Mouse (Mus musculus): ENCODE results near the gene 4833427G06Rik.

Gene 4833427G06Rik

GRCm38 (mm10) chr9:51060601-51061000, 41.3 kb downstream of the 4833427G06Rik start, which contains the start of gene Btg4:
Gene Btg4, plus strand, starts transcription at chr9:51060901.
- DNase-seq, result no peak

- DNase-seq, result no peak
Measured at GRCm38 (mm10) chr9:51058951-51059521, 42.8 kb downstream of the 4833427G06Rik start.

- no peak for DNase-seq
Measured at GRCm38 (mm10) chr9:51056360-51057324, 45.2 kb downstream of the 4833427G06Rik start.

- DNase-seq, result no peak
Measured at GRCm38 (mm10) chr9:51052180-51052579, 49.7 kb downstream of the 4833427G06Rik start.

GRCm38 (mm10) chr9:51042136-51042535, 59.7 kb downstream of the 4833427G06Rik start:
- no peak for DNase-seq

- no peak for DNase-seq
Measured at GRCm38 (mm10) chr9:51041491-51041980, 60.3 kb downstream of the 4833427G06Rik start.

GRCm38 (mm10) chr9:51032785-51033529, 68.9 kb downstream of the 4833427G06Rik start:
- DNase-seq, result no peak

GRCm38 (mm10) chr9:51032291-51032690, 69.6 kb downstream of the 4833427G06Rik start:
- DNase-seq, result no peak

- no peak for DNase-seq
Measured at GRCm38 (mm10) chr9:51031603-51032002, 70.3 kb downstream of the 4833427G06Rik start.
